Mouse (Mus musculus): ENCODE results near the gene Lrsam1. TPM values are rescaled to one million over a fixed set of nuclear protein-coding genes. Genes with fewer than 3 reads are reported as not detected.

The Lrsam1 gene
- polyA plus RNA-seq, 1 experiment, result 10.3 TPM

DNA sequence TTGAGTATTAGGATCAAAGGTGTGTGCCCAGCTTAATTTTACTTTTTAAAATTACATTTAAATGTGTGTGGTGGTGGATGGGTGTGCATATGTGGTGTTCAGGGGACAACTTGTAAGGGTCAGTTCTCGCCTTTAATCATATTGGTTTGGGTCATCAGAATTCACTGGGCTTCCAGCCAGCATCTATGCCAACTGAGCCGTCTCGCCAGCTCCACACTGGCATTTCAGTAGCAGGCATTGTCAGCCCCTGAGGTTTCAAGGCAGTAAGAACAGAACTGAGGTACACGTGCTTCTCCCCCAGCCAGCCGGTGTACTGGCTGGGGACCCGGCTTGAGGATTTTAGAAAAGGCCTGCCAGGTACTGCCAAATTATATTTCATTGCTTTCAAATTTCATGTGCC, 35.7 kb upstream of the Lrsam1 start:
- Histone ChIP-seq H3ac (ENCODE audit: control insufficient read depth, insufficient read length, low read depth) (no peak overlapping the region), H3K79me3 (ENCODE audit: low read depth) (no peaks in the 10 kb centered on the region), H3K4me3 (ENCODE audit: insufficient read depth, poor library complexity, severe bottlenecking) (no peak overlapping the region), H3K79me2 (ENCODE audit: control insufficient read depth, insufficient read depth) (no peaks in the 10 kb centered on the region), H3K36me3 (ENCODE audit: control insufficient read depth, insufficient read depth) (no peaks in the 10 kb centered on the region), H3K27me3 (ENCODE audit: control insufficient read depth, insufficient read depth, insufficient read length) (peaks cover 14% of the 10 kb centered on the region)
- TF ChIP-seq CEBPB (IDR thresholded peaks at IDR 0.05; ENCODE audit: low read depth) (no peak), FOSL1 (IDR thresholded peaks at IDR 0.05; ENCODE audit: insufficient read depth, low read length, poor library complexity, severe bottlenecking) (no peak), USF1 (IDR thresholded peaks at IDR 0.05; ENCODE audit: low read depth) (no peak), MYOD1 (IDR thresholded peaks at IDR 0.05; ENCODE audit: control insufficient read depth, insufficient read length, low read depth) (no peak), CTCF (IDR thresholded peaks at IDR 0.05; ENCODE audit: control insufficient read depth, insufficient read depth, insufficient read length) (no peak), MYOG (IDR thresholded peaks at IDR 0.05; ENCODE audit: control insufficient read depth, extremely low read depth, insufficient read length) (no peak), MAX (IDR thresholded peaks at IDR 0.05) (no peak)

GRCm38 (mm10) chr2:32992130-32992529, 30.7 kb upstream of the Lrsam1 start:
- H3K27me3 ChIP-seq (ENCODE audit: control insufficient read depth, insufficient read depth, insufficient read length), result peaks cover 14% of the 10 kb centered on the region
- H3ac ChIP-seq (ENCODE audit: control insufficient read depth, insufficient read length, low read depth), result no peak overlapping the region
- H3K36me3 ChIP-seq (ENCODE audit: control insufficient read depth, insufficient read depth), result no peaks in the 10 kb centered on the region
- TF ChIP-seq MYOG (IDR thresholded peaks at IDR 0.05; ENCODE audit: control insufficient read depth, extremely low read depth, insufficient read length) (no peak), USF1 (IDR thresholded peaks at IDR 0.05; ENCODE audit: low read depth) (no peak), MAX (IDR thresholded peaks at IDR 0.05) (no peak), FOSL1 (IDR thresholded peaks at IDR 0.05; ENCODE audit: insufficient read depth, low read length, poor library complexity, severe bottlenecking) (no peak), CTCF (IDR thresholded peaks at IDR 0.05; ENCODE audit: control insufficient read depth, insufficient read depth, insufficient read length) (no peak), CEBPB (IDR thresholded peaks at IDR 0.05; ENCODE audit: low read depth) (no peak), MYOD1 (IDR thresholded peaks at IDR 0.05; ENCODE audit: control insufficient read depth, insufficient read length, low read depth) (no peak)
- no peaks in the 10 kb centered on the region for H3K79me3 ChIP-seq (ENCODE audit: low read depth)
- H3K4me3 ChIP-seq (ENCODE audit: insufficient read depth, poor library complexity, severe bottlenecking), result no peak overlapping the region
- no peaks in the 10 kb centered on the region for H3K79me2 ChIP-seq (ENCODE audit: control insufficient read depth, insufficient read depth)

- no peak for TF ChIP-seq MYOG (IDR thresholded peaks at IDR 0.05; ENCODE audit: control insufficient read depth, extremely low read depth, insufficient read length)
- TF ChIP-seq MAX (IDR thresholded peaks at IDR 0.05), result no peak
- TF ChIP-seq CEBPB (IDR thresholded peaks at IDR 0.05; ENCODE audit: low read depth), result no peak
- TF ChIP-seq MYOD1 (IDR thresholded peaks at IDR 0.05; ENCODE audit: control insufficient read depth, insufficient read length, low read depth), result no peak
- no peak for TF ChIP-seq FOSL1 (IDR thresholded peaks at IDR 0.05; ENCODE audit: insufficient read depth, low read length, poor library complexity, severe bottlenecking)
- TF ChIP-seq CTCF (IDR thresholded peaks at IDR 0.05; ENCODE audit: control insufficient read depth, insufficient read depth, insufficient read length), result no peak
- no peak for TF ChIP-seq USF1 (IDR thresholded peaks at IDR 0.05; ENCODE audit: low read depth)
- Histone ChIP-seq H3K4me3 (ENCODE audit: insufficient read depth, poor library complexity, severe bottlenecking) (no peak overlapping the region), H3K36me3 (ENCODE audit: control insufficient read depth, insufficient read depth) (no peaks in the 10 kb centered on the region)
Measured at GRCm38 (mm10) chr2:32990167-32990832, 28.9 kb upstream of the Lrsam1 start.

GRCm38 (mm10) chr2:32989376-32989775, 28.0 kb upstream of the Lrsam1 start:
- Histone ChIP-seq H3K79me2 (ENCODE audit: control insufficient read depth, insufficient read depth) (no peaks in the 10 kb centered on the region), H3K36me3 (ENCODE audit: control insufficient read depth, insufficient read depth) (no peaks in the 10 kb centered on the region), H3ac (ENCODE audit: control insufficient read depth, insufficient read length, low read depth) (no peak overlapping the region), H3K27me3 (ENCODE audit: control insufficient read depth, insufficient read depth, insufficient read length) (peaks cover 15% of the 10 kb centered on the region), H3K79me3 (ENCODE audit: low read depth) (no peaks in the 10 kb centered on the region), H3K4me3 (ENCODE audit: insufficient read depth, poor library complexity, severe bottlenecking) (no peak overlapping the region)
- TF ChIP-seq MYOD1 (IDR thresholded peaks at IDR 0.05; ENCODE audit: control insufficient read depth, insufficient read length, low read depth) (no peak), FOSL1 (IDR thresholded peaks at IDR 0.05; ENCODE audit: insufficient read depth, low read length, poor library complexity, severe bottlenecking) (no peak), MYOG (IDR thresholded peaks at IDR 0.05; ENCODE audit: control insufficient read depth, extremely low read depth, insufficient read length) (no peak), CTCF (IDR thresholded peaks at IDR 0.05; ENCODE audit: control insufficient read depth, insufficient read depth, insufficient read length) (no peak), CEBPB (IDR thresholded peaks at IDR 0.05; ENCODE audit: low read depth) (no peak), MAX (IDR thresholded peaks at IDR 0.05) (no peak), USF1 (IDR thresholded peaks at IDR 0.05; ENCODE audit: low read depth) (no peak)

More at GRCm38 (mm10) chr2:32990167-32990832, 28.9 kb upstream of the Lrsam1 start:
- Histone ChIP-seq H3ac (ENCODE audit: control insufficient read depth, insufficient read length, low read depth) (no peak overlapping the region), H3K27me3 (ENCODE audit: control insufficient read depth, insufficient read depth, insufficient read length) (peaks cover 22% of the 10 kb centered on the region), H3K79me2 (ENCODE audit: control insufficient read depth, insufficient read depth) (no peaks in the 10 kb centered on the region), H3K79me3 (ENCODE audit: low read depth) (no peaks in the 10 kb centered on the region)

DNA sequence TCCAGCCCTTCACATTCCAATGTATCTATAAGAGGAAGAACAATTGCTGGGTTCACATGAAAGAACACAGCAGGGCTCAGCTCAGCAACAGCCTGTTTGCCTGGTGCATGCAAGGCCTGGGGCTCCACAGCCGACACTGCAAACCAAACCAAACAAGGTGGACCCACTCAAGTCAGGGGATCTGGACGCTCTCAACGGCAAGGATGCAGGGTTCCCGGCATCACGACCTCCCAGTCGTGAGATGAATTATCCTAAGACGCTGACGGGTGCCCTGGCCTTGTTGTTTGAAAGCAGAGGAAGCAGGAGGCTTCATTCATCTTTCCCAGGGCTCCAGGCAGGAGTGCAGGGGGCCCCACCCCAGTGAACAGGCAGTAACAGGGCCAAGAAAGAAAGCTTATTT, 24.4 kb upstream of the Lrsam1 start:
- Histone ChIP-seq H3K79me3 (ENCODE audit: low read depth) (no peaks in the 10 kb centered on the region), H3K36me3 (ENCODE audit: control insufficient read depth, insufficient read depth) (no peaks in the 10 kb centered on the region), H3ac (ENCODE audit: control insufficient read depth, insufficient read length, low read depth) (no peak overlapping the region), H3K79me2 (ENCODE audit: control insufficient read depth, insufficient read depth) (no peaks in the 10 kb centered on the region), H3K27me3 (ENCODE audit: control insufficient read depth, insufficient read depth, insufficient read length) (peaks cover 8% of the 10 kb centered on the region), H3K4me3 (ENCODE audit: insufficient read depth, poor library complexity, severe bottlenecking) (no peak overlapping the region)
- TF ChIP-seq CEBPB (IDR thresholded peaks at IDR 0.05; ENCODE audit: low read depth) (no peak), MYOG (IDR thresholded peaks at IDR 0.05; ENCODE audit: control insufficient read depth, extremely low read depth, insufficient read length) (no peak), CTCF (IDR thresholded peaks at IDR 0.05; ENCODE audit: control insufficient read depth, insufficient read depth, insufficient read length) (no peak), MYOD1 (IDR thresholded peaks at IDR 0.05; ENCODE audit: control insufficient read depth, insufficient read length, low read depth) (no peak), MAX (IDR thresholded peaks at IDR 0.05) (no peak), USF1 (IDR thresholded peaks at IDR 0.05; ENCODE audit: low read depth) (no peak), FOSL1 (IDR thresholded peaks at IDR 0.05; ENCODE audit: insufficient read depth, low read length, poor library complexity, severe bottlenecking) (no peak)
